Mouse (Mus musculus): ENCODE data around the gene Cd79b.
A peak's percentile ranks its signal among the peaks of the same experiment; 100 is the strongest.

GRCm38 (mm10) chr11:106305348-106306064 is 9.1 kb downstream of the Cd79b start:
- TF ChIP-seq CTCF (conservative IDR thresholded peaks at IDR 0.05 in 1 of 2, IDR thresholded peaks at IDR 0.05 in 1 of 2; ENCODE audit: low read depth in 2 of 2, low read length in 2 of 2) (peak in 1 of 2 experiments; percentile 7; a peak in 1 of 4 replicates), CHD2 (IDR thresholded peaks at IDR 0.05; ENCODE audit: low read length) (peak; percentile 81), E2F4 (IDR thresholded peaks at IDR 0.05; ENCODE audit: insufficient replicate concordance, low read depth, low read length) (no peak), NELFE (IDR thresholded peaks at IDR 0.05; ENCODE audit: low read depth, low read length) (no peak; the same call in 1 of the 2 replicates), POLR2A (IDR thresholded peaks at IDR 0.05; ENCODE audit: low read depth, low read length) (peak; percentile 23; the same call in 1 of the 2 replicates), JUN (IDR thresholded peaks at IDR 0.05; ENCODE audit: insufficient read depth, low read depth, low read length) (no peak), HCFC1 (IDR thresholded peaks at IDR 0.05; ENCODE audit: low read depth, low read length) (no peak; the same call in none of the 2 replicates), CHD1 (IDR thresholded peaks at IDR 0.05; ENCODE audit: low read depth, low read length) (no peak), MEF2A (IDR thresholded peaks at IDR 0.05; ENCODE audit: borderline replicate concordance, low read depth, low read length) (peak; percentile 81), ETS1 (conservative IDR thresholded peaks at IDR 0.05; ENCODE audit: low read depth, low read length) (peak; percentile 95), MAX (IDR thresholded peaks at IDR 0.05; ENCODE audit: low read length) (peak; percentile 87), ZNF384 (IDR thresholded peaks at IDR 0.05; ENCODE audit: low read depth, low read length) (peak; percentile 86), USF1 (IDR thresholded peaks at IDR 0.05; ENCODE audit: low read depth, low read length) (no peak), TCF12 (IDR thresholded peaks at IDR 0.05; ENCODE audit: low read depth, low read length) (peak; percentile 85)
